Mouse (Mus musculus) embryonic facial prominence, embryonic 11.5 days (tissue): ENCODE data around the gene Slc47a1. TPM values are rescaled to one million over a fixed set of nuclear protein-coding genes. Genes with fewer than 3 reads are reported as not detected.
"Not testable (repeated sequence)": the region's sequence is repeated elsewhere in the genome, so short reads cannot be mapped to it uniquely, and the experiment has no call there.

Experiments
- ATAC-seq: fragments of 200-750 bp; cut with Nextera tagmentation; replicated peaks from 2 replicates; pipeline ENCODE4 v1.8.0; 2017; ENCODE audit warnings: low read depth; ENCODE audit not compliant: insufficient number of reproducible peaks, low FRiP score, low TSS enrichment
- DNase-seq: peaks from one replicate; pipeline ENCODE4 v3.0.0-alpha.2; 2015; ENCODE audit warnings: low spot score
- H3K27ac ChIP-seq: fragments of 300-500 bp; sonication (generic); replicated peaks from 2 replicates; pipeline ENCODE4 v1.5.1; 2014; ENCODE audit warnings: mild to moderate bottlenecking, low read depth, low read length, control low read depth
- H3K27me3 ChIP-seq: fragments of 300-500 bp; sonication (generic); 2 replicates; pipeline ENCODE4 v1.6.1; 2014; ENCODE audit warnings: mild to moderate bottlenecking, low read length, moderate library complexity, mixed read lengths; ENCODE audit not compliant: control insufficient read depth, insufficient read depth
- H3K36me3 ChIP-seq: fragments of 300-500 bp; sonication (generic); replicated peaks from 2 replicates; pipeline ENCODE4 v1.6.1; 2014; ENCODE audit warnings: low read depth, mild to moderate bottlenecking, low read length, moderate library complexity, mixed read lengths; ENCODE audit not compliant: control insufficient read depth, insufficient read depth
- H3K4me1 ChIP-seq: fragments of 300-500 bp; sonication (generic); 2 replicates; pipeline ENCODE4 v1.6.1; 2014; ENCODE audit warnings: low read length, mixed read lengths; ENCODE audit not compliant: control insufficient read depth, insufficient read depth
- H3K4me2 ChIP-seq: fragments of 300-500 bp; sonication (generic); 2 replicates; pipeline ENCODE4 v1.6.1; 2014; ENCODE audit warnings: low read depth, mild to moderate bottlenecking, control low read depth, low read length, moderate library complexity
- H3K4me3 ChIP-seq: fragments of 300-500 bp; sonication (generic); 2 replicates; pipeline ENCODE4 v1.5.1; 2014; ENCODE audit warnings: low read depth, low read length, control low read depth
- H3K9ac ChIP-seq: fragments of 300-500 bp; sonication (generic); replicated peaks from 2 replicates; pipeline ENCODE4 v1.6.1; 2014; ENCODE audit warnings: mild to moderate bottlenecking, control low read depth, low read length
- H3K9me3 ChIP-seq: fragments of 300-500 bp; sonication (generic); replicated peaks from 2 replicates; pipeline ENCODE4 v1.6.1; 2016; ENCODE audit warnings: mild to moderate bottlenecking, low read length, inconsistent platforms, mixed read lengths; ENCODE audit not compliant: control insufficient read depth
- WGBS: fragments of 180-500 bp; shearing (Covaris S2); extraction: QIAGEN DNeasy Blood & Tissue Kit; methylation state at CpG from one replicate; pipeline ENCODE4 v1.1.7; 2014; 5-methylcytosine and 5-hydroxymethylcytosine counted together
- polyA plus RNA-seq: library from polyadenylated mRNA; unstranded; fragments of >200 nt; fragmentation: Nextera tagmentation; extraction: Ambion mirVana; gene quantifications from 2 replicates; pipeline ENCODE4 v1.2.1, GENCODE M21; 2014

The Slc47a1 gene
- polyA plus RNA-seq, 1 experiment from 2014 or later = 0.48 TPM

DNA sequence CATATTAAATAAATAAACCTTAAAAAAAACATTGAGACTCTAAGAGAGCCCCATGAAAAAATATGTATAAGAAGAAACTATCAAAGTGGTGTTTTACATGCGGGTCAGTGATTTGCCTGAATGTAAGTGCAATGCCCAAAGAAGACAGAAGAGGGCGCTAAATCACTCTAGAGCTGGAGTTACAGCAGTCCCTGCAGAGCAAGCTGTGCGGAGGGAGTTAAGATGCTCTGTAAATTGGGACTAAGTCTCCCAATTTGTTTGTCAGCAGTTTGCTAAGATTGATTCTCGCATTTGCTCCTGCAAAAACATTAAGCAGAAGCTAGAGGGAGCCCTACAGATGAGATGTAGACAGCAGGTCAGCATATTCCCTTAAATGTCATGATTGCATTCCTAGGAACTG, 72.8 kb downstream of the Slc47a1 start:
- no peak for DNase-seq
- WGBS = 77% methylated on average over 4 of the region's 4 CpGs

DNA sequence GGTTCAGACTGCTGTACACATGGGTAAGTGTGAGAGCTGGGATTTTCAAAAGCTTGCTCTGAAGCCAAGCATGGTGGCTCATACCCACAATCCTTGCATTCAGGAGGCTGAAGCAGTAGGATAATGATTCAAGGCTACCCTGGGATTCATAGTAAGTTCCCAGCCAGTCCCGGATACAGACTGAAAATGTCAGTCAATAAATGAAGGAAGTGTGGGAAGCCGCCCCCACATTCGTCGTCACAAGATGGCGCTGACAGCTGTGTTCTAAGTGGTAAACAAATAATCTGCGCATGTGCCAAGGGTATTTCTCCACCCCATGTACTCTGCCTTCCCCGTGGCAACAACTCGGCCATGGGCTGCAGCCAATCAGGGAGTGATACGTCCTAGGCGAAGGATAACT, 73.6 kb downstream of the Slc47a1 start:
- not testable (repeated sequence) for H3K4me3 ChIP-seq

More for the DNA sequence above, 72.8 kb downstream of the Slc47a1 start:
- Histone ChIP-seq H3K36me3 (no peaks in the 10 kb centered on the region), H3K9ac (no peak overlapping the region), H3K4me3 (no peak overlapping the region), H3K9me3 (no peaks in the 10 kb centered on the region; the same call in 1 of the 2 replicates), H3K27ac (no peak overlapping the region), H3K27me3 (no peaks in the 10 kb centered on the region), H3K4me2 (no peak overlapping the region), H3K4me1 (no peaks in the 10 kb centered on the region)
- ATAC-seq = no peak

DNA sequence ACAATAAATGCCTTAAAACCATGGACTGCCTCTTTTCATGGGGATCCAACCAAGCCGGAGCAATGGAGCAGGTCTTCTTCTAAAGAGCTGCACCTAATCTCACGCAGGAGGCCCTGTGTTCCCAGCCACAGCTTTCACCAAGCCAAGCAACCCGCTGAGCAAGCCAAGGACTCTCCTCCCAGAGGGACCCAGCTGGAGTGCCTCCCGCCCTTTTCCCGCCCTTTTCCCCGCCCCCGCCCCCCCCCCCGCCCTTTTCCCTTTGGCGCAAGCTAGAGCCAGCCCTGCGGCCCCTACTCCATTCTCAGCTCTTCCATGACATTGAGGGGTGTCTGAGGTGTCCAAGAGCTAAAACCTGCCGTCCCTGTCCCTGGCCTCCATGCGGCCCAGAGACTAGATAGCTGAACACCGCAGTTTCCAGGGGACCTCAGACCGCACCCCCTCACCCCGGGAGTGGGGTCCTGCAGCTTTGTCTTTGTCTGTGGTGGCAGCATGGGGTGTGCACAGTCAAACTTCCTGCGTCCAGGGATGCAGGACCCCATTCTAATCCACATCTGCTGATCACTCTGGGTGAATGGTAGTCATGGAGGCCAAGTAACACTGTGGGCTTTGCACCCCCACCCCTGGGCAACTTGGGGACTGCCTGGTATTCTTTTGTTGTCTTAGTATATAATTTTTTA, 77.3 kb downstream of the Slc47a1 start:
- Histone ChIP-seq H3K4me2 (0 out of 2 replicates have a peak overlapping the region, but pooled peaks have one; percentile 10), H3K9me3 (no peaks in the 10 kb centered on the region; the same call in 1 of the 2 replicates), H3K9ac (peak overlapping the region; percentile 28; the same call in 1 of the 2 replicates), H3K27me3 (no peaks in the 10 kb centered on the region), H3K27ac (no peak overlapping the region), H3K4me1 (no peaks in the 10 kb centered on the region), H3K4me3 (no peak overlapping the region), H3K36me3 (no peaks in the 10 kb centered on the region)
- 17% methylated on average over 11 of the region's 16 CpGs for WGBS
- DNase-seq (no peak), ATAC-seq (no peak)

More for the DNA sequence above, 73.6 kb downstream of the Slc47a1 start:
- not testable (repeated sequence) for H3K4me1 ChIP-seq, DNase-seq, H3K9me3 ChIP-seq, H3K4me2 ChIP-seq, H3K9ac ChIP-seq, ATAC-seq, H3K27me3 ChIP-seq, H3K36me3 ChIP-seq, H3K27ac ChIP-seq
- WGBS = 96% methylated on average over 6 of the region's 10 CpGs

- no peaks in the 10 kb centered on the region for H3K27me3 ChIP-seq
- H3K36me3 ChIP-seq = no peaks in the 10 kb centered on the region
- DNase-seq (no peak), ATAC-seq (no peak)
- H3K27ac ChIP-seq = no peak overlapping the region
- H3K9ac ChIP-seq = no peak overlapping the region
- 63% methylated on average over 3 of the region's 3 CpGs for WGBS
- no peak overlapping the region for H3K4me3 ChIP-seq
- H3K4me1 ChIP-seq = no peaks in the 10 kb centered on the region
- H3K4me2 ChIP-seq = no peak overlapping the region
- no peaks in the 10 kb centered on the region for H3K9me3 ChIP-seq
These were observed 77.9 kb downstream of the Slc47a1 start for GRCm38 (mm10) chr11:61300205-61300604.

GRCm38 (mm10) chr11:61297901-61298300, 80.2 kb downstream of the Slc47a1 start:
- no peaks in the 10 kb centered on the region for H3K4me1 ChIP-seq
- no peaks in the 10 kb centered on the region for H3K9me3 ChIP-seq
- H3K27ac ChIP-seq = no peak overlapping the region
- H3K27me3 ChIP-seq = no peaks in the 10 kb centered on the region
- DNase-seq (no peak), ATAC-seq (no peak)
- 76% methylated on average over 2 of the region's 2 CpGs for WGBS
- H3K4me3 ChIP-seq = no peak overlapping the region
- H3K4me2 ChIP-seq = no peak overlapping the region
- no peaks in the 10 kb centered on the region for H3K36me3 ChIP-seq
- H3K9ac ChIP-seq = no peak overlapping the region

DNA sequence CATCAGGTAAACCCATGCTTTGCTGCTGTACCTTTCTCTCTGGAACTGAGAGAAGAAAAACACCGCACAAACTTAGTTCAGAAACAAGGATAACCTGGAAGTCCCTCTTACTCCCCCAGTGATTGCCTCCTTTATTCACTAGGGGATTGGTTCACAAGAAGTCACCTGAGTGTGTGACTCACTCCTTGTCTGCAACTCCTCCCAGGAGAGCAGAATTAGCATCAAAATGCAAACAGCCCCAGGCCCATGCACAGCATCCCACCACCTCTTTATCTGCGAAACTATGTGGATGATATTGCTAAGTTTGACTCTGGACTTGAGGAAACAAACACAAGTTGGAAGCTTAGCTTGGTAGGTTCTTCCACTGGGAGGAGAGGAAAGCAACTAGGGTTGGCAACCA, 80.8 kb downstream of the Slc47a1 start:
- H3K36me3 ChIP-seq = no peaks in the 10 kb centered on the region
- H3K9ac ChIP-seq = no peak overlapping the region
- H3K4me2 ChIP-seq = no peak overlapping the region
- H3K4me1 ChIP-seq = no peaks in the 10 kb centered on the region
- WGBS = 79% methylated on average over 2 of the region's 2 CpGs
- no peaks in the 10 kb centered on the region for H3K27me3 ChIP-seq
- DNase-seq (no peak), ATAC-seq (no peak)
- H3K9me3 ChIP-seq = no peaks in the 10 kb centered on the region
- no peak overlapping the region for H3K4me3 ChIP-seq
- H3K27ac ChIP-seq = no peak overlapping the region

- Histone ChIP-seq H3K36me3 (no peaks in the 10 kb centered on the region), H3K4me3 (no peak overlapping the region), H3K4me2 (no peak overlapping the region), H3K9ac (no peak overlapping the region), H3K27me3 (no peaks in the 10 kb centered on the region), H3K4me1 (no peaks in the 10 kb centered on the region), H3K27ac (no peak overlapping the region), H3K9me3 (no peaks in the 10 kb centered on the region)
- 72% methylated on average over 1 of the region's 1 CpGs for WGBS
- DNase-seq (no peak), ATAC-seq (no peak)
These were observed 81.6 kb downstream of the Slc47a1 start for GRCm38 (mm10) chr11:61296556-61296955.

GRCm38 (mm10) chr11:61295556-61295955, 82.6 kb downstream of the Slc47a1 start:
- WGBS = 91% methylated on average over 2 of the region's 2 CpGs
- Histone ChIP-seq H3K9me3 (no peaks in the 10 kb centered on the region), H3K4me2 (no peak overlapping the region), H3K4me3 (no peak overlapping the region), H3K27ac (no peak overlapping the region), H3K36me3 (no peaks in the 10 kb centered on the region), H3K4me1 (no peaks in the 10 kb centered on the region), H3K27me3 (no peaks in the 10 kb centered on the region), H3K9ac (no peak overlapping the region)
- ATAC-seq (no peak), DNase-seq (no peak)
